Mouse (Mus musculus): Measurements from ENCODE around the gene Bpifb4. TPM values are rescaled to one million over a fixed set of nuclear protein-coding genes. Genes with fewer than 3 reads are reported as not detected.

Gene Bpifb4
- polyA plus RNA-seq, 1 experiment from 2014 or later, result not detected

GRCm38 (mm10) chr2:153931125-153931524 lies 6.9 kb upstream of the Bpifb4 start:
- no peaks in the 10 kb centered on the region for H3K4me1 ChIP-seq (ENCODE audit: control insufficient read depth, insufficient read depth, low read length)
- H3K27me3 ChIP-seq (ENCODE audit: control insufficient read depth, insufficient read depth, low read length), result no peaks in the 10 kb centered on the region
- no peak for ATAC-seq (replicated peaks; ENCODE audit: extremely low read depth, insufficient read depth, low FRiP score)
- H3K4me3 ChIP-seq (ENCODE audit: low read length), result no peak overlapping the region
- no peak overlapping the region for H3K4me2 ChIP-seq (ENCODE audit: low read depth, low read length)
- no peaks in the 10 kb centered on the region for H3K9me3 ChIP-seq (replicated peaks; ENCODE audit: control insufficient read depth, low read length)
- no peak overlapping the region for H3K9ac ChIP-seq (ENCODE audit: low read length)
- no peaks in the 10 kb centered on the region for H3K36me3 ChIP-seq (ENCODE audit: control insufficient read depth, insufficient read depth)
- WGBS, result 72% methylated on average over 6 of the region's 6 CpGs
- H3K27ac ChIP-seq (ENCODE audit: low read length), result no peak overlapping the region

- WGBS, result 70% methylated on average over 6 of the region's 6 CpGs
- H3K9ac ChIP-seq (ENCODE audit: low read length), result no peak overlapping the region
- no peak overlapping the region for H3K27ac ChIP-seq (ENCODE audit: low read length)
Observed at GRCm38 (mm10) chr2:153933311-153933710, 4.7 kb upstream of the Bpifb4 start.

GRCm38 (mm10) chr2:153935348-153935747 lies 2.7 kb upstream of the Bpifb4 start:
- Histone ChIP-seq H3K9ac (ENCODE audit: low read length) (no peak overlapping the region), H3K4me2 (ENCODE audit: low read depth, low read length) (no peak overlapping the region), H3K4me1 (ENCODE audit: control insufficient read depth, insufficient read depth, low read length) (no peaks in the 10 kb centered on the region), H3K27ac (ENCODE audit: low read length) (no peak overlapping the region), H3K9me3 (replicated peaks; ENCODE audit: control insufficient read depth, low read length) (no peaks in the 10 kb centered on the region), H3K27me3 (ENCODE audit: control insufficient read depth, insufficient read depth, low read length) (no peaks in the 10 kb centered on the region), H3K4me3 (ENCODE audit: low read length) (no peak overlapping the region), H3K36me3 (ENCODE audit: control insufficient read depth, insufficient read depth) (no peaks in the 10 kb centered on the region)
- ATAC-seq (replicated peaks; ENCODE audit: extremely low read depth, insufficient read depth, low FRiP score), result no peak
- WGBS, result 83% methylated on average over 6 of the region's 6 CpGs

More at GRCm38 (mm10) chr2:153933311-153933710, 4.7 kb upstream of the Bpifb4 start:
- ATAC-seq (replicated peaks; ENCODE audit: extremely low read depth, insufficient read depth, low FRiP score), result no peak
- Histone ChIP-seq H3K4me1 (ENCODE audit: control insufficient read depth, insufficient read depth, low read length) (no peaks in the 10 kb centered on the region), H3K27me3 (ENCODE audit: control insufficient read depth, insufficient read depth, low read length) (no peaks in the 10 kb centered on the region), H3K4me2 (ENCODE audit: low read depth, low read length) (no peak overlapping the region), H3K9me3 (replicated peaks; ENCODE audit: control insufficient read depth, low read length) (no peaks in the 10 kb centered on the region), H3K36me3 (ENCODE audit: control insufficient read depth, insufficient read depth) (no peaks in the 10 kb centered on the region), H3K4me3 (ENCODE audit: low read length) (no peak overlapping the region)

- no peak overlapping the region for H3K4me2 ChIP-seq (ENCODE audit: low read depth, low read length)
- no peak overlapping the region for H3K4me3 ChIP-seq (ENCODE audit: low read length)
- ATAC-seq (replicated peaks; ENCODE audit: extremely low read depth, insufficient read depth, low FRiP score), result no peak
- no peaks in the 10 kb centered on the region for H3K4me1 ChIP-seq (ENCODE audit: control insufficient read depth, insufficient read depth, low read length)
- no peaks in the 10 kb centered on the region for H3K36me3 ChIP-seq (ENCODE audit: control insufficient read depth, insufficient read depth)
- no peaks in the 10 kb centered on the region for H3K27me3 ChIP-seq (ENCODE audit: control insufficient read depth, insufficient read depth, low read length)
- H3K27ac ChIP-seq (ENCODE audit: low read length), result no peak overlapping the region
- H3K9ac ChIP-seq (ENCODE audit: low read length), result no peak overlapping the region
- WGBS, result 35% methylated on average over 3 of the region's 3 CpGs
- H3K9me3 ChIP-seq (replicated peaks; ENCODE audit: control insufficient read depth, low read length), result no peaks in the 10 kb centered on the region
Observed at GRCm38 (mm10) chr2:153943537-153943936, 5.5 kb downstream of the Bpifb4 start.

- WGBS, result 81% methylated on average over 8 of the region's 8 CpGs
- Histone ChIP-seq H3K4me1 (ENCODE audit: control insufficient read depth, insufficient read depth, low read length) (no peaks in the 10 kb centered on the region), H3K9ac (ENCODE audit: low read length) (no peak overlapping the region), H3K27ac (ENCODE audit: low read length) (no peak overlapping the region), H3K4me3 (ENCODE audit: low read length) (no peak overlapping the region), H3K27me3 (ENCODE audit: control insufficient read depth, insufficient read depth, low read length) (no peaks in the 10 kb centered on the region), H3K4me2 (ENCODE audit: low read depth, low read length) (no peak overlapping the region), H3K36me3 (ENCODE audit: control insufficient read depth, insufficient read depth) (no peaks in the 10 kb centered on the region), H3K9me3 (replicated peaks; ENCODE audit: control insufficient read depth, low read length) (no peaks in the 10 kb centered on the region)
- no peak for ATAC-seq (replicated peaks; ENCODE audit: extremely low read depth, insufficient read depth, low FRiP score)
Observed at GRCm38 (mm10) chr2:153944567-153944966, 6.6 kb downstream of the Bpifb4 start.

GRCm38 (mm10) chr2:153952897-153953296 lies 14.9 kb downstream of the Bpifb4 start:
- no peaks in the 10 kb centered on the region for H3K36me3 ChIP-seq (ENCODE audit: control insufficient read depth, insufficient read depth)
- H3K4me1 ChIP-seq (ENCODE audit: control insufficient read depth, insufficient read depth, low read length), result no peaks in the 10 kb centered on the region
- 22% methylated on average over 6 of the region's 6 CpGs for WGBS
- no peak overlapping the region for H3K9ac ChIP-seq (ENCODE audit: low read length)
- ATAC-seq (replicated peaks; ENCODE audit: extremely low read depth, insufficient read depth, low FRiP score), result no peak
- no peaks in the 10 kb centered on the region for H3K27me3 ChIP-seq (ENCODE audit: control insufficient read depth, insufficient read depth, low read length)
- H3K4me2 ChIP-seq (ENCODE audit: low read depth, low read length), result no peak overlapping the region
- no peaks in the 10 kb centered on the region for H3K9me3 ChIP-seq (replicated peaks; ENCODE audit: control insufficient read depth, low read length)
- no peak overlapping the region for H3K27ac ChIP-seq (ENCODE audit: low read length)
- H3K4me3 ChIP-seq (ENCODE audit: low read length), result no peak overlapping the region

- Histone ChIP-seq H3K27me3 (ENCODE audit: control insufficient read depth, insufficient read depth, low read length) (no peaks in the 10 kb centered on the region), H3K4me2 (ENCODE audit: low read depth, low read length) (no peak overlapping the region), H3K9ac (ENCODE audit: low read length) (no peak overlapping the region), H3K27ac (ENCODE audit: low read length) (no peak overlapping the region), H3K9me3 (replicated peaks; ENCODE audit: control insufficient read depth, low read length) (no peaks in the 10 kb centered on the region), H3K4me1 (ENCODE audit: control insufficient read depth, insufficient read depth, low read length) (no peaks in the 10 kb centered on the region), H3K36me3 (ENCODE audit: control insufficient read depth, insufficient read depth) (no peaks in the 10 kb centered on the region), H3K4me3 (ENCODE audit: low read length) (no peak overlapping the region)
- ATAC-seq (replicated peaks; ENCODE audit: extremely low read depth, insufficient read depth, low FRiP score), result no peak
- 6% methylated on average over 6 of the region's 6 CpGs for WGBS
Observed at GRCm38 (mm10) chr2:153953836-153954235, 15.8 kb downstream of the Bpifb4 start.

- H3K9ac ChIP-seq (ENCODE audit: low read length), result no peak overlapping the region
- no peak for ATAC-seq (replicated peaks; ENCODE audit: extremely low read depth, insufficient read depth, low FRiP score)
- H3K4me2 ChIP-seq (ENCODE audit: low read depth, low read length), result no peak overlapping the region
- H3K4me1 ChIP-seq (ENCODE audit: control insufficient read depth, insufficient read depth, low read length), result no peaks in the 10 kb centered on the region
- H3K27me3 ChIP-seq (ENCODE audit: control insufficient read depth, insufficient read depth, low read length), result no peaks in the 10 kb centered on the region
- H3K9me3 ChIP-seq (replicated peaks; ENCODE audit: control insufficient read depth, low read length), result no peaks in the 10 kb centered on the region
- no peaks in the 10 kb centered on the region for H3K36me3 ChIP-seq (ENCODE audit: control insufficient read depth, insufficient read depth)
- H3K27ac ChIP-seq (ENCODE audit: low read length), result no peak overlapping the region
- H3K4me3 ChIP-seq (ENCODE audit: low read length), result no peak overlapping the region
- WGBS, result 57% methylated on average over 4 of the region's 4 CpGs
Observed at GRCm38 (mm10) chr2:153962821-153963331, 24.9 kb downstream of the Bpifb4 start.

GRCm38 (mm10) chr2:153963334-153963733 lies 25.3 kb downstream of the Bpifb4 start:
- no peaks in the 10 kb centered on the region for H3K9me3 ChIP-seq (replicated peaks; ENCODE audit: control insufficient read depth, low read length)
- H3K4me1 ChIP-seq (ENCODE audit: control insufficient read depth, insufficient read depth, low read length), result no peaks in the 10 kb centered on the region
- 69% methylated on average over 1 of the region's 1 CpGs for WGBS
- no peaks in the 10 kb centered on the region for H3K27me3 ChIP-seq (ENCODE audit: control insufficient read depth, insufficient read depth, low read length)
- H3K4me3 ChIP-seq (ENCODE audit: low read length), result no peak overlapping the region
- H3K36me3 ChIP-seq (ENCODE audit: control insufficient read depth, insufficient read depth), result no peaks in the 10 kb centered on the region
- H3K27ac ChIP-seq (ENCODE audit: low read length), result no peak overlapping the region
- H3K4me2 ChIP-seq (ENCODE audit: low read depth, low read length), result no peak overlapping the region
- ATAC-seq (replicated peaks; ENCODE audit: extremely low read depth, insufficient read depth, low FRiP score), result no peak
- H3K9ac ChIP-seq (ENCODE audit: low read length), result no peak overlapping the region

Measured in heart, embryonic 16.5 days (tissue).